Mouse (Mus musculus) heart, adult 8-10 months (tissue): ENCODE results near the gene Olfr1174-ps. TPM values are rescaled to one million over a fixed set of nuclear protein-coding genes. Genes with fewer than 3 reads are reported as not detected.

Source experiments
- DNase-seq: peaks from one replicate; pipeline ENCODE4 v3.0.0; 2022; ENCODE audit warnings: low spot score
- total RNA-seq, 4 experiments: library from RNA; stranded (reverse); gene quantifications; 2 replicates each; pipeline ENCODE4 v1.2.4; 2022

Olfr1174-ps gene
- not detected for total RNA-seq

DNA sequence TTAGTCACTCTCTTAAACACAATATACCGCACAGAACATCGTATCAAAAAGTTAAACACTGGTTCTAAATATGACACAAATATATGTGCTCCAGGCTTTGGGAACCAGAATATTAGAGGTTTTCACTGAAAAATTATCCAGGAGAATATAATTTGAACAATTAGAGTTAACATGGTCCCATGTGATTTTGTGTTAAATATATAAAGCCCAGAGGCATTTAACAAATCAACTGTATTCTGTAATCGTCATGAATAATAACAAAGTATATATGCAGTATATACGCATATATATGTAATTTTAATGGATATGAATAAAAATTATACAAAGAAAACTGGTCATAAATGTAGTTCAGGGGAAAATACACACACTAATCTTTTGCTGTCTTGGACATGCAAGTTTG, at the start of gene Olfr1174-ps:
Gene Olfr1174-ps (minus strand): TSS at position 101 of the 400 bp plus-strand sequence.
- DNase-seq: no peak

- no peak for DNase-seq
Observed at GRCm38 (mm10) chr2:88356304-88356703, 41.4 kb upstream of the Olfr1174-ps start.

- no peak for DNase-seq
Observed at GRCm38 (mm10) chr2:88346392-88346791, 31.5 kb upstream of the Olfr1174-ps start, which contains the start of gene Olfr1177-ps. Gene Olfr1177-ps (minus strand): TSS chr2:88346492.

DNA sequence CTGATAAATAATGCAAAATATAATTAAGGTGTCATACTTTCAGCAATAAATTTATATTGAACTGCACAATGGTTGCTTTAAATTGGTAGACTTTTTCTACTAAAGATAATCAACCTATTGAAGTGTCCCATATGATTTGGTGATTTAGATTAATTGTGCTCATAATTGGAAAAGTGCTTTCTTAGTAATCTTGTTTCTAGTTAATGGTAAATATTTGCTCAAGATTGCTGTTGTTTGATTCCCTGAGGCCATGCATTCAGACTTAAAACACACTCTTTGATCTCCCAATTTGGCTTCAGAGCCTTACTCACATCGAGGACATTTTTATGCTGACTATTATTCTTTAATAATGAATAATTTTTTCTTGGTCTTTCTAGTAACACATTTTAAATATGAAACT, 21.5 kb upstream of the Olfr1174-ps start, which contains the start of gene Olfr1176:
Gene Olfr1176 (plus strand): TSS at position 301 of the 400 bp plus-strand sequence.
- DNase-seq: no peak

- DNase-seq: no peak
Observed at GRCm38 (mm10) chr2:88327115-88327514, 12.2 kb upstream of the Olfr1174-ps start, which contains the start of gene Olfr1175-ps. Gene Olfr1175-ps (minus strand): TSS chr2:88327215.

DNA sequence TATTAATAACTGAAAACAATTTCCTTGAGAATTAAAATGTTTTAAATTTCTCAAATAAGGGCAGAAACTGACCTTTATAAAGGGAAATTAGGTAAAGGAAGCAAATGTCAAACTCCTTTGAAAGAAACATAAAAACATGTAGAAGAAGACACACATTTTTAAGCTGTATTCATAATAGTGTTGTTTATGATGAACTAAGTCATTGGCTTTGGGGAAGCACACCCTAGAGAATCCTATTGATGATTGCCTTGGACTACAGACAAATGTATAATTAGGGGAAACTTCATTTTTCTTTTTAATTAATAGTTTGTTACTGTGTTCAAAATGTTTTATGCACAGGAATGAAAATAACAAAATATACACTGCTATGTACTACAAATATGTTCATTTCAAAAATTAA, 35.2 kb downstream of the Olfr1174-ps start, which contains the start of gene Olfr1173:
Gene Olfr1173 (minus strand): TSS at position 101 of the 400 bp plus-strand sequence.
- no peak for DNase-seq

Other genes with a start within 250 kb of the Olfr1174-ps start
- gene Olfr1163, start 243.3 kb downstream of the Olfr1174-ps start, total RNA-seq: not detected
- not detected for gene Olfr1164, start 221.2 kb downstream of the Olfr1174-ps start, total RNA-seq
- not detected for gene Olfr1166, start 186.9 kb downstream of the Olfr1174-ps start, total RNA-seq
- gene Olfr1167, start 159.9 kb downstream of the Olfr1174-ps start, total RNA-seq: not detected
- not detected for gene Olfr1168, start 133.3 kb downstream of the Olfr1174-ps start, total RNA-seq
- not detected for gene Olfr1170, start 86.8 kb downstream of the Olfr1174-ps start, total RNA-seq
- not detected for gene Olfr1173, start 35.3 kb downstream of the Olfr1174-ps start, total RNA-seq
- not detected for gene Olfr1175-ps, start 12.1 kb upstream of the Olfr1174-ps start, total RNA-seq
- not detected for gene Olfr1176, start 21.6 kb upstream of the Olfr1174-ps start, total RNA-seq
- gene Olfr1177-ps, start 31.4 kb upstream of the Olfr1174-ps start, total RNA-seq: not detected
- gene Olfr1178, start 71.9 kb upstream of the Olfr1174-ps start, total RNA-seq: not detected
- gene Olfr1179, start 91.3 kb upstream of the Olfr1174-ps start, total RNA-seq: not detected
- gene Olfr1180, start 104.0 kb upstream of the Olfr1174-ps start, total RNA-seq: not detected
- gene Olfr1181, start 111.0 kb upstream of the Olfr1174-ps start, total RNA-seq: not detected
- not detected for gene Gm13757, start 134.0 kb upstream of the Olfr1174-ps start, total RNA-seq
- not detected for gene Olfr1183, start 139.7 kb upstream of the Olfr1174-ps start, total RNA-seq
- gene Olfr1184, start 168.5 kb upstream of the Olfr1174-ps start, total RNA-seq: not detected
- not detected for gene Olfr1185-ps1, start 178.2 kb upstream of the Olfr1174-ps start, total RNA-seq
- gene Olfr1186, start 203.4 kb upstream of the Olfr1174-ps start, total RNA-seq: not detected
- gene Olfr1188, start 241.8 kb upstream of the Olfr1174-ps start, total RNA-seq: not detected